Mouse (Mus musculus) liver, postnatal 0 days (tissue): ENCODE data around the gene D130043K22Rik. TPM values are rescaled to one million over a fixed set of nuclear protein-coding genes. Genes with fewer than 3 reads are reported as not detected.

Experiments
- ATAC-seq: fragments of 200-750 bp; cut with Nextera tagmentation; 2 replicates; pipeline ENCODE4 v1.8.0; 2017; ENCODE audit warnings: mild to moderate bottlenecking, moderate library complexity
- DNase-seq: peaks from one replicate; pipeline ENCODE4 v3.0.0-alpha.2; 2016
- H3K27ac ChIP-seq: fragments of 300-500 bp; sonication (generic); 2 replicates; pipeline ENCODE4 v1.5.1; 2014; ENCODE audit warnings: antibody characterized with exemption, moderate library complexity, mild to moderate bottlenecking, low read depth
- H3K27me3 ChIP-seq: fragments of 300-500 bp; sonication (generic); 2 replicates; pipeline ENCODE4 v1.6.1; 2014; ENCODE audit warnings: low read length, control low read depth, mixed read lengths; ENCODE audit not compliant: insufficient read depth
- H3K36me3 ChIP-seq: fragments of 300-500 bp; sonication (generic); replicated peaks from 2 replicates; pipeline ENCODE4 v1.6.1; 2014; ENCODE audit warnings: mild to moderate bottlenecking, control low read depth, low read length, moderate library complexity, mixed read lengths; ENCODE audit not compliant: insufficient read depth
- H3K4me1 ChIP-seq: fragments of 300-500 bp; sonication (generic); 2 replicates; pipeline ENCODE4 v1.6.1; 2014; ENCODE audit warnings: antibody characterized with exemption, mild to moderate bottlenecking, control low read depth; ENCODE audit not compliant: insufficient read depth
- H3K4me2 ChIP-seq: fragments of 300-500 bp; sonication (generic); 2 replicates; pipeline ENCODE4 v1.6.1; 2014; ENCODE audit warnings: low read depth, mild to moderate bottlenecking, low read length, moderate library complexity, mixed read lengths
- H3K4me3 ChIP-seq: fragments of 300-500 bp; sonication (generic); 2 replicates; pipeline ENCODE4 v1.5.1; 2014; ENCODE audit warnings: low read depth, low read length
- H3K9ac ChIP-seq: fragments of 300-500 bp; sonication (generic); replicated peaks from 2 replicates; pipeline ENCODE4 v1.6.1; 2014; ENCODE audit warnings: mild to moderate bottlenecking, moderate library complexity
- H3K9me3 ChIP-seq: fragments of 300-500 bp; sonication (generic); 2 replicates; pipeline ENCODE4 v1.6.1; 2016; ENCODE audit warnings: mild to moderate bottlenecking, control low read depth, low read length, mixed read lengths
- CTCF ChIP-seq: sonication (generic); IDR thresholded peaks from 2 replicates; pipeline ENCODE4 v1.5.1; 2016; ENCODE audit warnings: antibody characterized with exemption, low read depth
- EP300 ChIP-seq: IDR thresholded peaks from 2 replicates; pipeline ENCODE4 v1.6.1; 2016; ENCODE audit warnings: antibody characterized with exemption, low read depth, mild to moderate bottlenecking
- WGBS: fragments of 180-500 bp; shearing (Covaris S2); extraction: QIAGEN DNeasy Blood & Tissue Kit; methylation state at CpG from one replicate; pipeline ENCODE4 v1.1.7; 2014; ENCODE audit not compliant: insufficient replicate concordance; 5-methylcytosine and 5-hydroxymethylcytosine counted together
- polyA plus RNA-seq: library from polyadenylated mRNA; unstranded; fragments of >200 nt; fragmentation: Nextera tagmentation; extraction: Ambion mirVana; gene quantifications from 2 replicates; pipeline ENCODE4 v1.2.1, GENCODE M21; 2015

The D130043K22Rik gene
- polyA plus RNA-seq, 1 experiment from 2014 or later, result 0.48 TPM

- WGBS, result 77% methylated on average over 3 of the region's 3 CpGs
- peaks cover 27% of the 10 kb centered on the region for H3K36me3 ChIP-seq
- no peak overlapping the region for H3K4me3 ChIP-seq
- no peaks in the 10 kb centered on the region for H3K9me3 ChIP-seq
- H3K27me3 ChIP-seq, result 0 out of 2 replicates have a peak, but pooled peaks cover 3% of the 10 kb centered on the region
- no peak overlapping the region for H3K4me2 ChIP-seq
- no peak overlapping the region for H3K9ac ChIP-seq
- DNase-seq (no peak), ATAC-seq (no peak)
- peaks cover 5% of the 10 kb centered on the region for H3K4me1 ChIP-seq
- TF ChIP-seq EP300 (no peak), CTCF (no peak)
- no peak overlapping the region for H3K27ac ChIP-seq
Measured at GRCm38 (mm10) chr13:24841702-24842101, 3.2 kb upstream of the D130043K22Rik start.

- H3K4me1 ChIP-seq, result peaks cover 5% of the 10 kb centered on the region
- no peak for ATAC-seq
- no peak for DNase-seq
- H3K4me2 ChIP-seq, result no peak overlapping the region
- 77% methylated on average over 4 of the region's 4 CpGs for WGBS
- H3K9ac ChIP-seq, result no peak overlapping the region
- H3K36me3 ChIP-seq, result no peaks in the 10 kb centered on the region
- H3K4me3 ChIP-seq, result no peak overlapping the region
- no peak overlapping the region for H3K27ac ChIP-seq
- TF ChIP-seq EP300, result no peak
- TF ChIP-seq CTCF, result no peak
- H3K9me3 ChIP-seq, result no peaks in the 10 kb centered on the region
- 0 out of 2 replicates have a peak, but pooled peaks cover 3% of the 10 kb centered on the region for H3K27me3 ChIP-seq
Measured at GRCm38 (mm10) chr13:24849318-24849717, 4.4 kb downstream of the D130043K22Rik start.

- H3K36me3 ChIP-seq, result no peaks in the 10 kb centered on the region
- H3K9ac ChIP-seq, result no peak overlapping the region
- no peak overlapping the region for H3K4me2 ChIP-seq
- H3K4me3 ChIP-seq, result no peak overlapping the region
- no peaks in the 10 kb centered on the region for H3K9me3 ChIP-seq
- no peaks in the 10 kb centered on the region for H3K27me3 ChIP-seq
- H3K27ac ChIP-seq, result no peak overlapping the region
- ATAC-seq, result no peak
- H3K4me1 ChIP-seq, result no peaks in the 10 kb centered on the region
- TF ChIP-seq EP300 (no peak), CTCF (no peak)
- no peak for DNase-seq
- 79% methylated on average over 2 of the region's 2 CpGs for WGBS
Measured at GRCm38 (mm10) chr13:24851989-24852388, 7.1 kb downstream of the D130043K22Rik start.

DNA sequence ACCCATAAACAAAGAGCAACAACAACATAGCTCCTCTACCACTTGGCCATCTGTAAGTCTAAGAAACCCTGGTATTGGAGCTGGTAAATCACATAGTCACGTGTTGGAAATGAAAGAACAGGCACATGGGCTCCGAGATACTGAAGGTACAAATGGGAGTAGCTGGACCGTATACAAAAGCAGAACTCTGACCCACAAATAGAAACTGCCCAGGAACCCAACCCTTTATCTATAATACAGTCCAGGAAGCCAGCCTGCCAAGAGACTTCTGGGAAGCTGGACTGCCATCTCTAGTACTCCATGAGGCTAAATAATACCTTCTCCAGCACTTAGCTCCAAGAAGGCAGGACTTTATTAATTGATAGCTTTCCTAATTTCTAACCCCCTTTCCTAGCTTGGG lies 7.6 kb downstream of the D130043K22Rik start:
- Histone ChIP-seq H3K27me3 (no peaks in the 10 kb centered on the region), H3K9me3 (no peaks in the 10 kb centered on the region), H3K4me3 (no peak overlapping the region), H3K4me1 (no peaks in the 10 kb centered on the region), H3K4me2 (no peak overlapping the region), H3K27ac (no peak overlapping the region), H3K36me3 (no peaks in the 10 kb centered on the region), H3K9ac (no peak overlapping the region)
- DNase-seq (no peak), ATAC-seq (no peak)
- TF ChIP-seq CTCF (no peak), EP300 (no peak)
- WGBS, result 39% methylated on average over 3 of the region's 3 CpGs

- Histone ChIP-seq H3K9me3 (no peaks in the 10 kb centered on the region), H3K4me1 (no peaks in the 10 kb centered on the region), H3K27ac (no peak overlapping the region), H3K9ac (no peak overlapping the region), H3K36me3 (no peaks in the 10 kb centered on the region), H3K4me2 (no peak overlapping the region), H3K27me3 (no peaks in the 10 kb centered on the region), H3K4me3 (no peak overlapping the region)
- no peak for ATAC-seq
- DNase-seq, result no peak
- TF ChIP-seq CTCF (no peak), EP300 (no peak)
Measured at GRCm38 (mm10) chr13:24859115-24859514, 14.2 kb downstream of the D130043K22Rik start.

GRCm38 (mm10) chr13:24861084-24861483 lies 16.1 kb downstream of the D130043K22Rik start:
- ATAC-seq, result no peak
- Histone ChIP-seq H3K4me1 (peaks cover 4% of the 10 kb centered on the region), H3K4me3 (no peak overlapping the region), H3K27me3 (no peaks in the 10 kb centered on the region), H3K9me3 (no peaks in the 10 kb centered on the region), H3K4me2 (no peak overlapping the region), H3K36me3 (no peaks in the 10 kb centered on the region), H3K27ac (no peak overlapping the region), H3K9ac (no peak overlapping the region)
- WGBS, result 57% methylated on average over 12 of the region's 12 CpGs
- TF ChIP-seq EP300, result no peak
- TF ChIP-seq CTCF, result no peak
- no peak for DNase-seq

- Histone ChIP-seq H3K27ac (no peak overlapping the region), H3K27me3 (no peaks in the 10 kb centered on the region), H3K4me1 (peaks cover 9% of the 10 kb centered on the region), H3K9ac (no peak overlapping the region), H3K9me3 (no peaks in the 10 kb centered on the region), H3K4me3 (no peak overlapping the region), H3K4me2 (no peak overlapping the region), H3K36me3 (no peaks in the 10 kb centered on the region)
- 73% methylated on average over 7 of the region's 7 CpGs for WGBS
- no peak for TF ChIP-seq CTCF
- no peak for TF ChIP-seq EP300
- ATAC-seq, result no peak
- DNase-seq, result no peak
Measured at GRCm38 (mm10) chr13:24862021-24862420, 17.1 kb downstream of the D130043K22Rik start.
